Mouse (Mus musculus): ENCODE results near the gene Rnf185. TPM values are rescaled to one million over a fixed set of nuclear protein-coding genes. Genes with fewer than 3 reads are reported as not detected.

Rnf185 gene
- polyA plus RNA-seq, 1 experiment = 25.7 TPM

GRCm38 (mm10) chr11:3381148-3381814, 70.9 kb downstream of the Rnf185 start:
- Histone ChIP-seq H3K4me1 (replicated peaks; ENCODE audit: control insufficient read depth, insufficient read depth, low read length) (no peaks in the 10 kb centered on the region), H3K27ac (ENCODE audit: control insufficient read depth, insufficient read depth, low read length) (no peak overlapping the region), H3K36me3 (ENCODE audit: control insufficient read depth, insufficient read depth, low read length) (peaks cover 14% of the 10 kb centered on the region; the same call in 1 of the 2 replicates), H3K27me3 (ENCODE audit: control insufficient read depth, insufficient read depth, low read length) (no peaks in the 10 kb centered on the region), H3K4me3 (ENCODE audit: control insufficient read depth, insufficient read depth, low read length) (no peak overlapping the region)
- WGBS = 93% methylated on average over 6 of the region's 6 CpGs
- TF ChIP-seq CTCF (IDR thresholded peaks at IDR 0.05; ENCODE audit: borderline replicate concordance, control insufficient read depth, extremely low read depth, insufficient read depth, low read length, poor library complexity) (no peak), POLR2A (IDR thresholded peaks at IDR 0.05; ENCODE audit: control insufficient read depth, extremely low read depth, insufficient read depth, low read length, poor library complexity) (no peak)
- DNase-seq = no peak

GRCm38 (mm10) chr11:3379427-3379826, 72.7 kb downstream of the Rnf185 start:
- H3K4me1 ChIP-seq (replicated peaks; ENCODE audit: control insufficient read depth, insufficient read depth, low read length) = no peaks in the 10 kb centered on the region
- TF ChIP-seq CTCF (IDR thresholded peaks at IDR 0.05; ENCODE audit: borderline replicate concordance, control insufficient read depth, extremely low read depth, insufficient read depth, low read length, poor library complexity) (no peak), POLR2A (IDR thresholded peaks at IDR 0.05; ENCODE audit: control insufficient read depth, extremely low read depth, insufficient read depth, low read length, poor library complexity) (no peak)
- 47% methylated on average over 4 of the region's 4 CpGs for WGBS

GRCm38 (mm10) chr11:3374741-3375140, 77.4 kb downstream of the Rnf185 start:
- Histone ChIP-seq H3K36me3 (ENCODE audit: control insufficient read depth, insufficient read depth, low read length) (no peaks in the 10 kb centered on the region), H3K4me3 (ENCODE audit: control insufficient read depth, insufficient read depth, low read length) (no peak overlapping the region), H3K27me3 (ENCODE audit: control insufficient read depth, insufficient read depth, low read length) (no peaks in the 10 kb centered on the region), H3K4me1 (replicated peaks; ENCODE audit: control insufficient read depth, insufficient read depth, low read length) (peaks cover 12% of the 10 kb centered on the region), H3K27ac (ENCODE audit: control insufficient read depth, insufficient read depth, low read length) (no peak overlapping the region)
- no peak for DNase-seq
- TF ChIP-seq CTCF (IDR thresholded peaks at IDR 0.05; ENCODE audit: borderline replicate concordance, control insufficient read depth, extremely low read depth, insufficient read depth, low read length, poor library complexity) (no peak), POLR2A (IDR thresholded peaks at IDR 0.05; ENCODE audit: control insufficient read depth, extremely low read depth, insufficient read depth, low read length, poor library complexity) (no peak)
- 95% methylated on average over 12 of the region's 12 CpGs for WGBS

More at GRCm38 (mm10) chr11:3379427-3379826, 72.7 kb downstream of the Rnf185 start:
- Histone ChIP-seq H3K4me3 (ENCODE audit: control insufficient read depth, insufficient read depth, low read length) (no peak overlapping the region), H3K36me3 (ENCODE audit: control insufficient read depth, insufficient read depth, low read length) (peaks cover 14% of the 10 kb centered on the region; the same call in 1 of the 2 replicates), H3K27me3 (ENCODE audit: control insufficient read depth, insufficient read depth, low read length) (no peaks in the 10 kb centered on the region), H3K27ac (ENCODE audit: control insufficient read depth, insufficient read depth, low read length) (no peak overlapping the region)
- DNase-seq = no peak

- WGBS = 96% methylated on average over 7 of the region's 7 CpGs
- H3K4me3 ChIP-seq (ENCODE audit: control insufficient read depth, insufficient read depth, low read length) = no peak overlapping the region
- H3K4me1 ChIP-seq (replicated peaks; ENCODE audit: control insufficient read depth, insufficient read depth, low read length) = peaks cover 12% of the 10 kb centered on the region
- no peaks in the 10 kb centered on the region for H3K27me3 ChIP-seq (ENCODE audit: control insufficient read depth, insufficient read depth, low read length)
- no peak for DNase-seq
- TF ChIP-seq CTCF (IDR thresholded peaks at IDR 0.05; ENCODE audit: borderline replicate concordance, control insufficient read depth, extremely low read depth, insufficient read depth, low read length, poor library complexity) (no peak), POLR2A (IDR thresholded peaks at IDR 0.05; ENCODE audit: control insufficient read depth, extremely low read depth, insufficient read depth, low read length, poor library complexity) (no peak)
- H3K36me3 ChIP-seq (ENCODE audit: control insufficient read depth, insufficient read depth, low read length) = no peaks in the 10 kb centered on the region
- no peak overlapping the region for H3K27ac ChIP-seq (ENCODE audit: control insufficient read depth, insufficient read depth, low read length)
These were observed 77.9 kb downstream of the Rnf185 start for GRCm38 (mm10) chr11:3374293-3374645.

GRCm38 (mm10) chr11:3373591-3374292, 78.4 kb downstream of the Rnf185 start:
- Histone ChIP-seq H3K27ac (ENCODE audit: control insufficient read depth, insufficient read depth, low read length) (no peak overlapping the region), H3K4me3 (ENCODE audit: control insufficient read depth, insufficient read depth, low read length) (no peak overlapping the region), H3K27me3 (ENCODE audit: control insufficient read depth, insufficient read depth, low read length) (no peaks in the 10 kb centered on the region), H3K36me3 (ENCODE audit: control insufficient read depth, insufficient read depth, low read length) (no peaks in the 10 kb centered on the region), H3K4me1 (replicated peaks; ENCODE audit: control insufficient read depth, insufficient read depth, low read length) (peaks cover 12% of the 10 kb centered on the region)
- no peak for DNase-seq
- TF ChIP-seq POLR2A (IDR thresholded peaks at IDR 0.05; ENCODE audit: control insufficient read depth, extremely low read depth, insufficient read depth, low read length, poor library complexity) (no peak), CTCF (IDR thresholded peaks at IDR 0.05; ENCODE audit: borderline replicate concordance, control insufficient read depth, extremely low read depth, insufficient read depth, low read length, poor library complexity) (no peak)
- WGBS = 93% methylated on average over 7 of the region's 7 CpGs

GRCm38 (mm10) chr11:3371599-3372295, 80.4 kb downstream of the Rnf185 start:
- no peak overlapping the region for H3K27ac ChIP-seq (ENCODE audit: control insufficient read depth, insufficient read depth, low read length)
- peaks cover 13% of the 10 kb centered on the region for H3K4me1 ChIP-seq (replicated peaks; ENCODE audit: control insufficient read depth, insufficient read depth, low read length)
- no peak for DNase-seq
- no peak for TF ChIP-seq POLR2A (IDR thresholded peaks at IDR 0.05; ENCODE audit: control insufficient read depth, extremely low read depth, insufficient read depth, low read length, poor library complexity)
- TF ChIP-seq CTCF (IDR thresholded peaks at IDR 0.05; ENCODE audit: borderline replicate concordance, control insufficient read depth, extremely low read depth, insufficient read depth, low read length, poor library complexity) = no peak
- no peaks in the 10 kb centered on the region for H3K27me3 ChIP-seq (ENCODE audit: control insufficient read depth, insufficient read depth, low read length)
- 36% methylated on average over 7 of the region's 7 CpGs for WGBS
- peak overlapping the region; percentile 62 for H3K4me3 ChIP-seq (ENCODE audit: control insufficient read depth, insufficient read depth, low read length)
- no peaks in the 10 kb centered on the region for H3K36me3 ChIP-seq (ENCODE audit: control insufficient read depth, insufficient read depth, low read length)
